Mouse (Mus musculus) frontal cortex, postnatal 10 days (tissue): ENCODE measurements around the gene Fpr1.
"Not testable (repeated sequence)": the region's sequence is repeated elsewhere in the genome, so short reads cannot be mapped to it uniquely, and the experiment has no call there.

Experiments used
- DNase-seq, 2 experiments: peaks; one replicate each; pipeline ENCODE4 v3.0.0; 2022; ENCODE audit warnings: low spot score in 2 of 2, mixed read lengths in 1 of 2

Fpr1 gene

GRCm38 (mm10) chr17:17849906-17850712 lies 33.6 kb downstream of the Fpr1 start:
- DNase-seq: no peak

- no peak for DNase-seq
Observed at GRCm38 (mm10) chr17:17848988-17849387, 34.8 kb downstream of the Fpr1 start.

GRCm38 (mm10) chr17:17845187-17846027 lies 38.3 kb downstream of the Fpr1 start:
- DNase-seq: no peak

- not testable (repeated sequence) for DNase-seq
Observed at GRCm38 (mm10) chr17:17844606-17845005, 39.1 kb downstream of the Fpr1 start.

- DNase-seq: no peak
Observed at GRCm38 (mm10) chr17:17843534-17844261, 40.0 kb downstream of the Fpr1 start.

GRCm38 (mm10) chr17:17840796-17841195 lies 42.9 kb downstream of the Fpr1 start:
- no peak for DNase-seq

- no peak for DNase-seq
Observed at GRCm38 (mm10) chr17:17839276-17839675, 44.5 kb downstream of the Fpr1 start.

- peak; percentile 93 to 94 for DNase-seq
Observed at GRCm38 (mm10) chr17:17837919-17838701, 45.6 kb downstream of the Fpr1 start.

GRCm38 (mm10) chr17:17837426-17837825 lies 46.3 kb downstream of the Fpr1 start:
- peak in 1 of 2 experiments; percentile 34 for DNase-seq

GRCm38 (mm10) chr17:17836101-17836500 lies 47.6 kb downstream of the Fpr1 start:
- no peak for DNase-seq

GRCm38 (mm10) chr17:17834896-17835295 lies 48.8 kb downstream of the Fpr1 start:
- no peak for DNase-seq

GRCm38 (mm10) chr17:17830731-17831130 lies 53.0 kb downstream of the Fpr1 start:
- DNase-seq: no peak

GRCm38 (mm10) chr17:17829816-17830535 lies 53.8 kb downstream of the Fpr1 start:
- DNase-seq: no peak

GRCm38 (mm10) chr17:17829052-17829785 lies 54.5 kb downstream of the Fpr1 start:
- peak in 1 of 2 experiments; percentile 38 for DNase-seq

GRCm38 (mm10) chr17:17828191-17828981 lies 55.4 kb downstream of the Fpr1 start:
- DNase-seq: peak; percentile 63 to 64

GRCm38 (mm10) chr17:17827658-17828190 lies 56.0 kb downstream of the Fpr1 start:
- DNase-seq: peak in 1 of 2 experiments; percentile 70

- DNase-seq: peak; percentile 86 to 89
Observed at GRCm38 (mm10) chr17:17826751-17827657, 56.7 kb downstream of the Fpr1 start, which contains the start of gene Spaca6. Spaca6 (plus strand) TSS chr17:17827158.
